Mouse (Mus musculus) midbrain, embryonic 10.5 days (tissue): ENCODE measurements at regions not wholly inside any gene's neighbourhood (a gene's known extent, or its start where the extent isn't known, plus 50 kb on each side); places are given as distances from the start of the nearest gene placed in this dataset.

Experiments
- DNase-seq: peaks from one replicate; pipeline ENCODE4 v3.0.0-alpha.2; 2017; ENCODE audit warnings: low spot score
- H3K27ac ChIP-seq: fragments of 300-500 bp; sonication (generic); replicated peaks from 2 replicates; pipeline ENCODE4 v1.5.1; 2016; ENCODE audit warnings: mild to moderate bottlenecking
- H3K27me3 ChIP-seq: fragments of 300-500 bp; sonication (generic); 2 replicates; pipeline ENCODE4 v1.6.1; 2016; ENCODE audit warnings: low read depth, mild to moderate bottlenecking; ENCODE audit not compliant: poor library complexity, severe bottlenecking
- H3K36me3 ChIP-seq: fragments of 300-500 bp; sonication (generic); 2 replicates; pipeline ENCODE4 v1.6.1; 2016; ENCODE audit warnings: mild to moderate bottlenecking, moderate library complexity
- H3K4me1 ChIP-seq: fragments of 300-500 bp; sonication (generic); 2 replicates; pipeline ENCODE4 v1.6.1; 2016
- H3K4me3 ChIP-seq: fragments of 300-500 bp; sonication (generic); 2 replicates; pipeline ENCODE4 v1.5.1; 2016; ENCODE audit warnings: mild to moderate bottlenecking, moderate library complexity
- H3K9me3 ChIP-seq: fragments of 300-500 bp; sonication (generic); replicated peaks from 2 replicates; pipeline ENCODE4 v1.6.1; 2016; ENCODE audit warnings: mild to moderate bottlenecking
- WGBS: fragments of 180-500 bp; shearing (Covaris S2); methylation state at CpG from one replicate; pipeline ENCODE4 v1.1.7; 2016; 5-methylcytosine and 5-hydroxymethylcytosine counted together

DNA sequence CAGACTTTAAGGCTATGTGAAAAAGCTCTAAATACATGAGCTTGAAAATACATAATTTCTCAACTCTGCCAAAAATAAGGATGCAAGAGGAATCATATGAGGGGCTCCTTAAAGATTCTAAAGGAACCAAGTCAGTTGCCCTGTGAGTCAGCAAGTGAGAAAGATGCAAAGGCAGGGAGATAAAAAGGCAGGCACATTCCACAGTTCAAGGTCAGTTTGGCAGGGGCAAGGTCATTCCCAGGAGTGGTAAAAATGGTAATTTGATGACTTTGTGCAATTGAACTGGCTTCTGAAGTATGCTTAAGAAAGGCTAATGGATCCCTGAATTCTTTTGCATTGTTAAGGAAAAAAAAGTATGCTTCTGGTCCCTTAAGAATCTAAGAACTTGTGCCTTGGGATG is 131.5 kb downstream of the Zfp951 start:
- H3K4me3 ChIP-seq = no peak overlapping the region
- H3K27me3 ChIP-seq = no peaks in the 10 kb centered on the region
- H3K27ac ChIP-seq = no peak overlapping the region
- H3K9me3 ChIP-seq = peaks cover 53% of the 10 kb centered on the region
- H3K4me1 ChIP-seq = no peaks in the 10 kb centered on the region
- H3K36me3 ChIP-seq = no peaks in the 10 kb centered on the region
- no peak for DNase-seq

DNA sequence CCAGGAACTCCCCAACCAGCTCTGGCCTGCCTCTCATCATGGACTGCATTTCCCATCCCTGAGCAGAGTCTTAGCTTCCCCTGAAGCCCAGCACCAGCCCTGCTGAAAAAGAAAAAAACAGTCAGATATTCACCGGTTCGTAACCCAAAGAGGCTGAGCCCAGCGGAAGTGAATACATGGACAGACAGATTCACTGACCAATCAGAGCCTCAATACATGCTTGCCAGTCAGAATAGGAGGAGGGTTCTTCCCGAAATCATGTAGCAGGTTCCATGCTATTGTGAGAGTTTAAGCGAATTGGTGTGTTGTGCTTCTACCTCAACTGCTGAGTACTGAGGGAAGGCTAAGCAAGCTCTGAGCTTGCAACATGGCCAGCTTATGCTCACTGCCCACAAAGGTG is 137.3 kb downstream of the Zfp951 start:
- no peaks in the 10 kb centered on the region for H3K36me3 ChIP-seq
- H3K4me1 ChIP-seq = no peaks in the 10 kb centered on the region
- H3K27me3 ChIP-seq = no peaks in the 10 kb centered on the region
- H3K4me3 ChIP-seq = no peak overlapping the region
- DNase-seq = no peak
- peaks cover 66% of the 10 kb centered on the region for H3K9me3 ChIP-seq
- H3K27ac ChIP-seq = no peak overlapping the region
- WGBS = 95% methylated on average over 5 of the region's 5 CpGs

DNA sequence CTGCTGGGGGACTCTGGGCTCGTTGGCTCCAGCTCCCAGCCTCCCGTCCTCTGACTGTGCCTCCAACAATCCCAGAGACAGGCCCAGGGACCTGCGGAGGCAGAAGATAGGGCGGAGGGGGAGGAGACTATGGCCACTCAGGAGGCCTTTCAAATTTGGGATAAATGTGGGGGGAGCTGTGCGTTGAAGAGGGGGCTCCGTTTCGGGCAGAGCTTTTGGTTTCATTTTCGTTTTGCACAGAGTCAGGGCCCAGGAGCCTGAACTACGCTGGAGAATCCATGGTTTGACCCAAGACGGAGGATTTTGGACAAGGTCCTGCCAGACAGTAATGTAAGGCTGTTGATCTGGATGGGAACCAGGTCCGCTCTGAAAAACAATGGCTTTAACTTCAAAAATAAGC is 142.9 kb downstream of the Zfp951 start:
- H3K27me3 ChIP-seq = no peaks in the 10 kb centered on the region
- WGBS = 82% methylated on average over 11 of the region's 11 CpGs
- H3K4me1 ChIP-seq = no peaks in the 10 kb centered on the region
- H3K36me3 ChIP-seq = no peaks in the 10 kb centered on the region
- no peak overlapping the region for H3K4me3 ChIP-seq
- DNase-seq = no peak
- no peak overlapping the region for H3K27ac ChIP-seq
- peaks cover 84% of the 10 kb centered on the region for H3K9me3 ChIP-seq
